Mouse (Mus musculus): ENCODE measurements around the gene Pyy.
A peak's percentile ranks its signal among the peaks of the same experiment; 100 is the strongest.

Pyy gene

GRCm38 (mm10) chr11:102095676-102096075, 12.0 kb downstream of the Pyy start:
- DNase-seq (ENCODE audit: low read depth, low spot score), result no peak

GRCm38 (mm10) chr11:102089088-102089808, 18.4 kb downstream of the Pyy start:
- DNase-seq (ENCODE audit: low read depth, low spot score), result peak; percentile 79

- peak; percentile 65 for DNase-seq (ENCODE audit: low read depth, low spot score)
These were observed 19.4 kb downstream of the Pyy start, which contains the start of gene Mpp2 for GRCm38 (mm10) chr11:102087931-102088898. Mpp2 (minus strand) TSS chr11:102088515.

DNA sequence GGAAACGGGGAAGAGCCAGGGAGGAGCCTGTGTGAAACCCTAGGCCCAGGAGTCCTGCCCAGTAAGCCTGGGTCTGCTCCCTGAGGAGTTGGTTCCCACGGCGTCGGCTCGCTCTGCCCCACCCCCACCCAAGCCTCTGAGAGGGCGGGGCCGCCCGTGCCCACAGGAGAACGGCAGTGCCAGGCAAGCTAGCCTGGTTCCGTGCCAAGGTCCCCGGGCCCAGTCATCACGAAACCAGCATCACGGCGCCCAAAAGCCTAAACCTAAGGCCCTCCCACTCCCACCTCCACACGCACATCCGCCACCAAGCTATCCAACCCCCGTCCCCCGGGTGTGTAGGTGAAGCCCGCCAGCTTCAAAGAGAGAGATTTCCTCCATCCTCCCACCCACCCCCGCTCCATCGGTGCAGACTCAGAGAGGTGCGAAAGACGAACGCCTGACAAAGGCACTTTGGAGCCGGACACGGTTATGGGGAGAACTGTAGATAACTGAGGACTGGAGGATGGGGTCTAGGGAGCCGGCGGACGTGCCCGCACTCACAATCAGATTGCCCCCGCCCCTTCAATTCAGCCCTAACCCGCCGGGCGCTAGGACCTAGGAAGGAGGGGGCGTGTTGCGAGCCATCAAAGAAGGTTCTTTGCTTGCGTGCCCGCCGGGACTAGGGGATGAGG, 20.4 kb downstream of the Pyy start:
- DNase-seq (ENCODE audit: low read depth, low spot score), result peak; percentile 82

GRCm38 (mm10) chr11:102086331-102086730, 21.3 kb downstream of the Pyy start:
- no peak for DNase-seq (ENCODE audit: low read depth, low spot score)

DNA sequence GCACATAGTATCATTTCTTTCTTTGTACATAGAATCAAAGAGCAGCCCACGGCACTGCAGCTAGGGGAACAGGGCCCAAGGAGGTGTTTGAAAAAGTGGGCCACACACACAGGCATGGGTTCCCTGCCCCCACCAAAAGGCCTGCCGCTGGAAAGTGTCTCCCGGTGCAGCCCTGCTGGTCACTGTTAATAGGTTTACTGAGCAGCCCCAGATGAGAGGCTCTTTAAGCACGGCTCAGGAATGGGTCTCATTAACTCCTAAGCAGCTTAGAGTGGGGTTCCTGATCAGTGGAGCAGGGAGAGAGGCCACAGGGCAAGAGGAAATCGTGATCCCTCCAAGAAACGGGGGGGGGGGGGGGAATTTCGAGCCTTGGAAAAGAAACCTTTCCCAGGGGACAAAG, 23.5 kb downstream of the Pyy start:
- DNase-seq (ENCODE audit: low read depth, low spot score), result no peak

GRCm38 (mm10) chr11:102083193-102083592, 24.4 kb downstream of the Pyy start:
- no peak for DNase-seq (ENCODE audit: low read depth, low spot score)

- peak; percentile 90 for DNase-seq (ENCODE audit: low read depth, low spot score)
These were observed 25.3 kb downstream of the Pyy start for GRCm38 (mm10) chr11:102082322-102082721.

- DNase-seq (ENCODE audit: low read depth, low spot score), result no peak
These were observed 33.9 kb downstream of the Pyy start for GRCm38 (mm10) chr11:102073722-102074121.

DNA sequence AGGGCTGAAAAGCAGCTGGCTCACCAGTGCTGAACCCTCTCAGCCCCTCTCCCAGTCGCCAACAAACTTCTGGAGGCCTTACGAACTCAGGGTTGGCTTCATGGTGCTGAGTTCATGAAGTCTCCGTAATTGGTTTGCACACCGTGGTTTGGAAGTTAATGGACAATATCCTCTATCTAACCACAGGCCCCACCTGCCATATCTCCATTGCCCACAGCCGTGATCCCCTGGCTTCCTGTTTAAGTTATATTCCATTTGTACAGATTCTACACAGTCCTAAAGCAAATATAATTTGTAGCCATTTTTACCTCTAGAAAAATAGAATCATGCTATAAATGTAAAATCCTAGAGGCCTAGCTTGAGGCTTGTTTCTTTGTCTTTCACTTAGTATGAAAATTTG, 34.9 kb downstream of the Pyy start:
- no peak for DNase-seq (ENCODE audit: low read depth, low spot score)

GRCm38 (mm10) chr11:102070426-102070825, 37.2 kb downstream of the Pyy start:
- no peak for DNase-seq (ENCODE audit: low read depth, low spot score)

- DNase-seq (ENCODE audit: low read depth, low spot score), result no peak
These were observed 38.0 kb downstream of the Pyy start for GRCm38 (mm10) chr11:102069633-102070032.

DNA sequence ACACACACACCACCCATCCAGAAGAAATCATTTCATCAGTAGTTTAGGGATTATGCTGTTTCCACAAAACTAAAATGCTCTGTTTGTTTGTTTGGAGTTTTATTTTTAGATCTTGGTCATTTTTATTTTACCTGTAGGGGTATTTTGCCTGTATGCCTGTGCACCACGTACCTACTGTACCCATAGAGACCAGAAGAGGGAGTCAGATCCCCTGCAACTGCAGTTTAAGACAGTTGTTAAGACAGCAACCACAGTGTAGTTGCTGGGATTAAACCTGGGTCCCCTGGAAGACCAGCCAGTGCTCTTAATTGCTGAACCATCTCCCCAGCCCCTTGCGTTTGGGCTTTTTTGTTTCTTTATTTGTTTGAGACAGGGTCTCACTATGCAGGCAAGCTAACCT, 38.7 kb downstream of the Pyy start:
- DNase-seq (ENCODE audit: low read depth, low spot score), result peak; percentile 68

DNA sequence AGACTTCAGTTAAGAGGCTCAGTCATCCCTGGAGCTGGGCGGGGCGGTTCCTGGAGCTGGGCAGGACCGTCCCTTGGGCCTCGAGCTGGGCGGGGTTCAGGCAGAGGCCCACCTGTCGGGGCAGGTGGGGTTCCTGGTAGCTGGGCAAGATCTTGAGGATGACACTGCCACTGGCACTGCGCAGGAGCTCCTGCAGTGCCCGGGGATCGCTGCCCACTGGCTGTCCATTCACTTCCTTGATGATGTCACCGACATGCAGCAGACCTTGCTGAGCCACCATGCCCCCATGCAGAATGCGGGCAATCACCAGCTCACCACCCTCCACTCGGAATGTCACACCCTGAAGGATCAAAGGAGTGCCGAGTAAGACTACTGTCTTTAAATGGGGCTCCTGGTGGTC, 44.6 kb downstream of the Pyy start:
- DNase-seq (ENCODE audit: low read depth, low spot score), result no peak

GRCm38 (mm10) chr11:102061941-102062473, 45.6 kb downstream of the Pyy start:
- DNase-seq (ENCODE audit: low read depth, low spot score), result peak; percentile 23

- peak; percentile 74 for DNase-seq (ENCODE audit: low read depth, low spot score)
These were observed 46.2 kb downstream of the Pyy start for GRCm38 (mm10) chr11:102061236-102061940.
